Mouse (Mus musculus) intestine, embryonic 14.5 days (tissue): ENCODE measurements at regions not wholly inside any gene's neighbourhood (a gene's known extent, or its start where the extent isn't known, plus 50 kb on each side); places are given as distances from the start of the nearest gene placed in this dataset.

ENCODE experiments used
- ATAC-seq: fragments of 200-750 bp; cut with Nextera tagmentation; replicated peaks from 2 replicates; pipeline ENCODE4 v1.8.0; 2017; ENCODE audit warnings: low read depth, moderate number of reproducible peaks, moderate TSS enrichment, moderate library complexity; ENCODE audit not compliant: low FRiP score, low TSS enrichment
- DNase-seq: peaks from one replicate; pipeline ENCODE4 v3.0.0-alpha.2; 2018; ENCODE audit warnings: low spot score
- H3K27ac ChIP-seq: fragments of 300-500 bp; sonication (generic); 2 replicates; pipeline ENCODE4 v1.5.1; 2014; ENCODE audit warnings: low read depth, mild to moderate bottlenecking, control low read depth
- H3K27me3 ChIP-seq: fragments of 300-500 bp; sonication (generic); replicated peaks from 2 replicates; pipeline ENCODE4 v1.6.1; 2014; ENCODE audit warnings: low read length, control low read depth; ENCODE audit not compliant: control insufficient read depth, insufficient read depth
- H3K36me3 ChIP-seq: fragments of 300-500 bp; sonication (generic); 2 replicates; pipeline ENCODE4 v1.6.1; 2014; ENCODE audit warnings: low read length, control low read depth; ENCODE audit not compliant: control insufficient read depth, insufficient read depth
- H3K4me1 ChIP-seq: fragments of 300-500 bp; sonication (generic); replicated peaks from 2 replicates; pipeline ENCODE4 v1.6.1; 2014; ENCODE audit warnings: low read length, control low read depth, mixed read lengths; ENCODE audit not compliant: control insufficient read depth, insufficient read depth
- H3K4me2 ChIP-seq: fragments of 300-500 bp; sonication (generic); 2 replicates; pipeline ENCODE4 v1.6.1; 2014; ENCODE audit warnings: low read length
- H3K4me3 ChIP-seq: fragments of 300-500 bp; sonication (generic); 2 replicates; pipeline ENCODE4 v1.5.1; 2014; ENCODE audit warnings: low read depth, low read length, control low read depth, mixed read lengths
- H3K9ac ChIP-seq: fragments of 300-500 bp; sonication (generic); 2 replicates; pipeline ENCODE4 v1.6.1; 2014; ENCODE audit warnings: mild to moderate bottlenecking, low read length
- H3K9me3 ChIP-seq: fragments of 300-500 bp; sonication (generic); 2 replicates; pipeline ENCODE4 v1.6.1; 2016; ENCODE audit warnings: low read length, control low read depth; ENCODE audit not compliant: control insufficient read depth
- WGBS: fragments of 180-500 bp; shearing (Covaris S2); extraction: QIAGEN DNeasy Blood & Tissue Kit; methylation state at CpG from one replicate; pipeline ENCODE4 v1.1.7; 2014; 5-methylcytosine and 5-hydroxymethylcytosine counted together

GRCm38 (mm10) chr3:37858624-37859302 lies 134.5 kb upstream of the Gm5148 start:
- Histone ChIP-seq H3K36me3 (no peaks in the 10 kb centered on the region), H3K4me3 (no peak overlapping the region), H3K4me2 (no peak overlapping the region), H3K4me1 (peaks cover 3% of the 10 kb centered on the region; the same call in 1 of the 2 replicates), H3K9ac (no peak overlapping the region), H3K27ac (no peak overlapping the region), H3K9me3 (no peaks in the 10 kb centered on the region), H3K27me3 (no peaks in the 10 kb centered on the region)
- 86% methylated on average over 6 of the region's 6 CpGs for WGBS
- ATAC-seq (no peak), DNase-seq (no peak)

GRCm38 (mm10) chr3:37846191-37847003 lies 122.1 kb upstream of the Gm5148 start:
- DNase-seq (peak; percentile 64), ATAC-seq (no peak; the same call in 1 of the 2 replicates)
- Histone ChIP-seq H3K4me3 (no peak overlapping the region), H3K27ac (peak overlapping the region; percentile 43; the same call in 1 of the 2 replicates), H3K9me3 (no peaks in the 10 kb centered on the region), H3K36me3 (no peaks in the 10 kb centered on the region), H3K4me1 (peaks cover 16% of the 10 kb centered on the region; the same call in 1 of the 2 replicates), H3K4me2 (no peak overlapping the region), H3K9ac (no peak overlapping the region), H3K27me3 (no peaks in the 10 kb centered on the region)
- 43% methylated on average over 3 of the region's 3 CpGs for WGBS

- H3K4me1 ChIP-seq = peaks cover 16% of the 10 kb centered on the region; the same call in 1 of the 2 replicates
- H3K9ac ChIP-seq = no peak overlapping the region
- no peak overlapping the region for H3K4me2 ChIP-seq
- no peaks in the 10 kb centered on the region for H3K36me3 ChIP-seq
- ATAC-seq (no peak), DNase-seq (no peak)
- no peak overlapping the region for H3K27ac ChIP-seq
- 74% methylated on average over 11 of the region's 11 CpGs for WGBS
- no peak overlapping the region for H3K4me3 ChIP-seq
- no peaks in the 10 kb centered on the region for H3K27me3 ChIP-seq
- H3K9me3 ChIP-seq = no peaks in the 10 kb centered on the region
Observed at GRCm38 (mm10) chr3:37845313-37846023, 121.2 kb upstream of the Gm5148 start.

GRCm38 (mm10) chr3:37844731-37845312 lies 120.5 kb upstream of the Gm5148 start:
- no peaks in the 10 kb centered on the region for H3K9me3 ChIP-seq
- no peak overlapping the region for H3K4me2 ChIP-seq
- H3K36me3 ChIP-seq = no peaks in the 10 kb centered on the region
- H3K27me3 ChIP-seq = no peaks in the 10 kb centered on the region
- H3K4me1 ChIP-seq = peaks cover 16% of the 10 kb centered on the region; the same call in 1 of the 2 replicates
- DNase-seq (no peak), ATAC-seq (no peak)
- H3K4me3 ChIP-seq = no peak overlapping the region
- H3K27ac ChIP-seq = no peak overlapping the region
- no peak overlapping the region for H3K9ac ChIP-seq
- 84% methylated on average over 8 of the region's 8 CpGs for WGBS

GRCm38 (mm10) chr3:37842289-37842688 lies 118.0 kb upstream of the Gm5148 start:
- WGBS = 58% methylated on average over 7 of the region's 7 CpGs
- no peaks in the 10 kb centered on the region for H3K36me3 ChIP-seq
- no peak for ATAC-seq
- H3K9ac ChIP-seq = no peak overlapping the region
- no peak overlapping the region for H3K4me3 ChIP-seq
- H3K4me1 ChIP-seq = peaks cover 16% of the 10 kb centered on the region; the same call in 1 of the 2 replicates
- H3K4me2 ChIP-seq = no peak overlapping the region
- H3K9me3 ChIP-seq = no peaks in the 10 kb centered on the region
- no peaks in the 10 kb centered on the region for H3K27me3 ChIP-seq
- H3K27ac ChIP-seq = no peak overlapping the region
- DNase-seq = no peak

GRCm38 (mm10) chr3:37838896-37839295 lies 114.6 kb upstream of the Gm5148 start:
- H3K9ac ChIP-seq = no peak overlapping the region
- H3K4me2 ChIP-seq = no peak overlapping the region
- H3K27ac ChIP-seq = no peak overlapping the region
- no peaks in the 10 kb centered on the region for H3K36me3 ChIP-seq
- H3K9me3 ChIP-seq = no peaks in the 10 kb centered on the region
- 0 out of 2 replicates have a peak, but pooled peaks cover 4% of the 10 kb centered on the region for H3K4me1 ChIP-seq
- DNase-seq = no peak
- no peak overlapping the region for H3K4me3 ChIP-seq
- ATAC-seq = no peak
- H3K27me3 ChIP-seq = no peaks in the 10 kb centered on the region
- 67% methylated on average over 11 of the region's 11 CpGs for WGBS

GRCm38 (mm10) chr3:37836749-37837148 lies 112.5 kb upstream of the Gm5148 start:
- ATAC-seq (no peak), DNase-seq (no peak)
- no peaks in the 10 kb centered on the region for H3K27me3 ChIP-seq
- H3K4me1 ChIP-seq = 0 out of 2 replicates have a peak, but pooled peaks cover 4% of the 10 kb centered on the region
- no peak overlapping the region for H3K9ac ChIP-seq
- 68% methylated on average over 5 of the region's 5 CpGs for WGBS
- no peaks in the 10 kb centered on the region for H3K36me3 ChIP-seq
- no peaks in the 10 kb centered on the region for H3K9me3 ChIP-seq
- no peak overlapping the region for H3K27ac ChIP-seq
- H3K4me3 ChIP-seq = no peak overlapping the region
- no peak overlapping the region for H3K4me2 ChIP-seq

- no peaks in the 10 kb centered on the region for H3K9me3 ChIP-seq
- ATAC-seq (no peak), DNase-seq (no peak)
- no peak overlapping the region for H3K4me3 ChIP-seq
- WGBS = 73% methylated on average over 2 of the region's 2 CpGs
- H3K9ac ChIP-seq = no peak overlapping the region
- H3K4me2 ChIP-seq = no peak overlapping the region
- no peak overlapping the region for H3K27ac ChIP-seq
- H3K36me3 ChIP-seq = no peaks in the 10 kb centered on the region
- H3K27me3 ChIP-seq = no peaks in the 10 kb centered on the region
- 0 out of 2 replicates have a peak, but pooled peaks cover 4% of the 10 kb centered on the region for H3K4me1 ChIP-seq
Observed at GRCm38 (mm10) chr3:37835687-37836086, 111.4 kb upstream of the Gm5148 start.
